Mouse (Mus musculus) cerebellum, adult 18-20 months (tissue): Measurements from ENCODE around the gene Tor3a.

Experiments
- DNase-seq, 2 experiments: peaks; one replicate each; pipeline ENCODE4 v3.0.0; 2021

The Tor3a gene

DNA sequence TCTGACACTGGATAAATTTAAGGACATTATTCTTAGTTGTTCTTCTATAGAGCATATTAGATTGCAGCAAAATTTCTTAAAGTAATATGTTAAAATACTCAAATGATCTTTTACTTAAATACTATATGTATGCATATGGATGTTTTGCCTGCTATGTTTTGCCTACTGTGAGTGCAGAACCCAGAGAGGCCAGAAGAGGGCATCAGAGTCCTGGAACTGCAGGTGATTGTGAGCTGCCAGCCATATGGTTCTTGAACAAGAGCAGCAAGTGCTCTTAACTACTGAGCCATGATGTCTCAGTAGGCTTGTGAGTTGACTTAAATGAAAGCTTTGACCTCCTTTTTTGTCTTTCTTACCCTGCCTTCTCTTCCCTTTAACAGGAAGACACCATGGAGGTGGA is 43.2 kb downstream of the Tor3a start:
- DNase-seq = no peak

DNA sequence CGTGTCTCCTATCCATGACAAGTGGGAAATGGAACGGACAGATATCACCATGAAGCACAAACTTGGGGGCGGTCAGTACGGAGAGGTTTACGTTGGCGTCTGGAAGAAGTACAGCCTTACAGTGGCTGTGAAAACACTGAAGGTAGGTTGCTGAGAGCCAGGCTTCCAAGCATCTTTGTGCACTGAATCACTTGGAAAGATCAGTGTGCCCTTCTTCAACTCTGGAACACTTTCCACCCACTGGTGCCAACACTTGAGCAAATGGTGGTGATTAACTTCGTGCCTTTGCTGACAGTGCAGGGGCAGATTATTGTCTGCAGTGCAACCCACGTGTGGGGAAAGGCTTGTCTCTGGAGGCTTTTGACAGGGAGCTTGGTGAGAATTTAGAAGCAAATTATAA is 44.2 kb downstream of the Tor3a start:
- no peak for DNase-seq

DNA sequence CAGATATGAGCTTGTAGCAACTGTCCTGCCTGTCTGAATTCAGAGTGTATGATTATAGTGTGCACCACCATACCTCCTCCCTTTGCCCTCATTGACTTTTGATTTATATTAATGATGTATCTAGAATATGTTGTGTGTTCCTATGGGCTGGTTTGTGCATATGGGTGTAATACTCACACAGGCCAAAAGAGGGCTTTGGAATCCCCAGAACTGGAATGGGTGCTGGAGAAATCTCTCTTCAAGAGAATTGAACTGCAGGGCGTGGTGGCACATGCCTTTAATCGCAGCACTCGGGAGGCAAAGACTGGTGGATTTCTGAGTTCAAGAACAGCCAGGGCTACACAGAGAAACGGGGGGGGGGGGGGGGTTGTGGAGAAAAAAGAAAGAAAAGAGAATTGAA is 47.4 kb downstream of the Tor3a start:
- DNase-seq = no peak

DNA sequence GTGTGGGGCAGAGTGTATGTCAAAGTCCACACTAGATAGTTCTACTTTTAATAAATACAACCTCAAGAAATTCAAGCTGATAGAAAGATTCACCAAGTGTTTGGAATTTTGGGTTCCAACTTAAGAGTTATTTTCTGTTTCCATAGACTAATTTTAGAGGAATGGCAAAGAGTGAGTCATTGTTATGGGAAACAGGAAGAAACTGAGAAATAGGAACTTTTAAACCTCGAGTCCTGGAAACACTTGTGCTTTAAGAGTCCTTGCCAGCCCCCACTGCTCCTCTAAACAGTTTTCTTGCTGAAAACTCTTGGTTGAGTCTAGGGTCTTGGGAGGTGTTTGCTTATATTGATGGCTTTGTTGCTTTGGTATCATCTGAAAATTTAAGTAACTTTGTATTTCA is 49.9 kb downstream of the Tor3a start:
- DNase-seq = no peak

DNA sequence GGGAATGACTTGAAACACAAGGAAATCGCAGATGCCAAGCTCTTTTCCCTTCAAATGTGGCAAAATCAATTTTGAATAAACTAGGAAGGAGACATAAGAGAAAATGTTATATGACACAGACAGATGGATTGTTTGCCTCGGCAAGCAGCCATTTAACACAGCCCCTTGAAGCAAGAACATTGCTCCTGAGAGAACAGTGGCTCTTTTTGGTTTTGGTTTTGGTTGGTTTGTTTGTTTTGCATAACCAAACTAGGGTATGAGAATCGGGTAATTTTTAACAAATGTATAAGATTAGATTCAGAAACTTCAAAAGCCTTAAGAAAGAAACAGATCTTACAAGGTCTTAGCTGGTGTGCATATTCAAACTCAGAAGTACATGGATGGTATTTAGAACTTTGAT is 53.2 kb downstream of the Tor3a start:
- DNase-seq = no peak

DNA sequence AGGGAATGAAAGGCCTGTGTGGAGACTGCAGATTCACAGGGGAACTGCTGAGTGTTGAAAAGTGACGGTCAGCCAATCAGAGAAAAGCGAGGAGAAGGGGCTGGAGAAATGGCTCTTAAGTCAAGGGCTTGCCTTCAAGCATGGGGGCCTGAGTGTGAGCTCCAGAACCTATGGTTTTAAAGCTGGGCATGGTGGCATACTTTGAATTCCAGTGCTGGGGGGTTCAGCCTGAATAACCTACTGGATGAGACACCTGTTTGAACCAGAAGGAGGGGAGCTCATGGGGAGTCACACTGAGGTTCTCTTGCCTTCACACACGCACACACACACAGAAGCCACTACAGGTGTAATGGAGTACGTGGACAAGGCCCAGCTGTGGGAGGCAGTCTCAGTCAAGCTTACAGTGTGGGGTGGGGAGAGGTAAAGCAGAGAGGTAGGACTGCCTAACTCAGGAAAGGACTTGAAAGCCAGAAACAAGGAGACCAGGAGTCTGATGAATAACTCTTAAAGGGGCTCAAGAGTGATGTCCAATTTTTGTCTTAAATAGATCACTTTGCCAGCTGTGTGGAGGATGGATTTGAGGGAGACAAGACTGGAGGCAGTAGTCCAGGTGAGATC is 53.8 kb downstream of the Tor3a start:
- no peak for DNase-seq

DNA sequence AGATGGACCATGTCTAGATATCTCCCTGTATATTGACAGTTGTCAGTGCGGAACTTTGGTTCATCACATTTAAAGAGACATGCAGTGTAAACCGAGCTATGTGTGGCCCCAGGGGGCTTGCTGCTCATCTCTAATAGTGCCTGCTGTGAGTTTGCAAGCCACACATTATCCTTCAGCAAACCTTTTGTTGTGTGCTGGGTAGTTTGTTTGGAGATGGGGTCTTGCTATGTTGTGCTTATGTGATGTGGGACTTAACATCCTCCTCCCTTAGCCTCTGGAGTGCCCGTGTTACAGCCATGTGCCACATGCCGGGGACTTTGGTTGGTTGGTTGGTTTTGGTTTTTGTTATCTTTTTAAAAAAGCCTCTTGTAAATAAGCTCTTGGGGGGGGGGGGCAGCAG is 56.3 kb downstream of the Tor3a start:
- DNase-seq = no peak

DNA sequence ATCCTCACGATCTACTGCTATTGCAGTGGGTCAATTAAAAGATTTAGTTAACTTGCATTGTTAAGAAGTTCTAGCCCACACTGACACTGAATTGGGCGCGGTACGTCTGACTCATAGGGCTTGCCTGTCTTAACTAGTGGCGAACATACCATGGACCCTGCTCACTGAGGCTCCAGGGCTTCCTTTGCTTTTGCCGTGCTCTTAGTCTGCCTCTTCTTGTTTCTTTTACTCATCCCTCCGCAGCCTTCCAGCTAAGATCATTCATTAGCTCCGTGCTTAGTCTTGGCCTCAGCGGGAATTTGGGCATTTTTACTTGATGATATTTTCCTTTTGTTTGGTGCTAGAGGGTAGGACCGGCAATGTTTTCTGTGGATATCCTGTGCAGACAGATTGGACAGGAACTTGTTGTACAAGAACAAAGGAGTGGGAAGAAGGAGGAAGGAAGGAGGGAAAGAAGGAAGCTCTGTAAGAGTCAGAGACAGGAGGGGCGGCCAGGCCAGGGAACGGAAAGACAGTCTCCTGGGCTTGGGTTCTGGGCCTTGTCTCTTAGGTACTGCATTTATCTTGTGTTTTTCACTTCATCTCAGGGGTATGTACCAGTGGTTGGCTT is 57.1 kb downstream of the Tor3a start:
- no peak for DNase-seq

DNA sequence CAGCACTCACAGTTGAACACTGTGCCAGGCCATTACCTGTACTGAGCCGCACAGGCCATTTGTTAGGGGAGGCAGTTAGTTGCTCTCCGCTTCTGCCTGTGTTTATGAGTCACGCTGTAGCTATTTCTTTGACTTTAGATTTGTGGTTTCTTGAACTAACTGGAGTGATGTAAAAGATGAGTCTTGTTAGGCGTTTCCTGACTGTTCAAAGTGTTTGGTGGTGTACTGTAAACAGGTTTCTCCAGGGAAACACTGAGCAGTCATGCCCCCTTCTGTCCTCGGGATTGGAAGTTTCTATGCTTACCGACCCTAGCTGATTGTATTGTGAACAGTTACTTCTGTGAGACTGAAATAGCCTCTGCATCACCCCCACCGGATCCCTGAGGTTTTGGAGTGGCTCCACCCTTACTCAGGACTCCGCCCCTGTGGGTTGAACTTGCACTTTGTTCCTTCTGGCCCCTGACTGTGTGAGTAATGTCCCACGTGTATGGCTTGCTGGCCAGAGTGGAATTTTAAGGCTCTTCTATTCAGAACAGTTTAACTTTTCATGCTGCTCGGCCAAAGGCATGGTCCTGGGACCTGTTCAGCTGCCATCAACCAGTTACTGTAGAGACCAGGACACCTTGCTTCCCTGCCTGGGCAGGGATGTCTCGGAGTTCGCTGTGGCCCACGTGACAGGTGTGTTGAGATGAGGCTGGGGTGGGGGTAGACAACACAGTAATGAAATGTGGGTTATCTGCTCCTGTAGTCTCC is 58.6 kb downstream of the Tor3a start:
- DNase-seq = peak in 1 of 2 experiments; percentile 21

DNA sequence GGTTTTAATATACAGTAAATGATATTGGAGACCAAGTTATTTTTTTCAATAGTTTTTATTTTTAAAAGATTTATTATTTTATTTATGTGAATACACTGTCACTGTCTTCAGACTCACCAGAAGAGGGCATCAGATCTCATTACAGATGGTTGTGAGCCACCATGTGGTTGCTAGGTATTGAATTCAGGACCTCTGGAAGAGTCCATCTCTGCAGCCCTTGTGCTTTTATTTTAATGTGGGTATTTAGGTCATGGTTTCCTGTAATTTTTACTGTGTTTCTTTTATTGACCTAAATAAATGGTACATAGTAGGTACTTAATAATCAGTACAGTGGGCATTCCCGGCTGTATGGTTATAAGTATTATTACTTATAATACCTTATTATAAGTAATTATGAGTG is 59.4 kb downstream of the Tor3a start:
- DNase-seq = no peak

DNA sequence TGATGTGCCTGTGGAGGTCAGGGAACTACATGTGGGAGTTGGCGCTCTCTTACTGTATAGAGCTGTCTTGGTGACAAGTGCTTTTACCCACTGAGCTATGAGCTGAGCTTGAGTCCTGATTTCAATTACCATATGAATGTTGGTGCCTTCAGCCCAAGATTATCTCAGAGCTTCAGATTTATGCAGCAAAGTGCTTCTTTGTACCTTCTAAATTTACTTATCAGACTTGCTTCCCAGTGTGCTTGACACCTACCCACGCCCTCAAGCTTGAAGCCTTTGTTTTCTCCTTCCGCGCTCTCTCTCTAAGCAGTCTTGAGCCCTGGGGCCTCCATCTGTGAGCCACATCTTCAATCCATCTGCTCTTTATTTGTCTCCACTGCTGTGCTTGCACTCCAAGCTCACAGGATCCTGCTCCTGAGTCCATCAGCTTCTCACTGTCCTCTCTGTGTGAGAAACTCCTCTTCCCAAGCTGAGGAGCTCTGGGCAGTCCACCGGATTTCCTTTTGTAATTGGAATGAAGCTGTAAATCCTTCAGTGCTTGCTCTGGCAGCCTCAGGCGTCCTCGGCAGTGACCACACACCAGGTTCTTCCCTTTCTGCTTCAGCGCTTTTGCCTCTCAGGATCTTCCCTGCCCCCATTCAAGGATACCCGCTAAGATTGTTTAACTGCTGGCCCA is 60.2 kb downstream of the Tor3a start:
- DNase-seq = peak; percentile 52 to 56

DNA sequence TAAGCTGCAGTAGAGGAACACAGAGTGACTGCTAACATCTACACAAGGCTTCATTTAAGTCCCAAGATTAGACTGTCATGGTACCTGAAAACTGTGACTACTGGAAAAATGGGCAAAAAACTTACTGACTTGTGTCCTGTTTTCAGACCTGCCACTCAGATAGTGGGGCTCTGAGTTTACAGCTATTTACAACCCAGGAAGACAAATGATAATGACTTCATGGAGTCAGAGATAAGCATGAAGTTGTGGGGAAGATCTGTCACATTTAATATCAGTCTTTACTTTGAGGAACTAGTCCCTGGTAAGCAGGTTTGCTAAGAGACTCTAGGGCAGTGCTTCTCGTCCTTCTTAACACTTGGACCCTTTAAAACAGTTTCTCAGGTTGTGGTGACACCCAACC is 63.9 kb downstream of the Tor3a start:
- DNase-seq = no peak

DNA sequence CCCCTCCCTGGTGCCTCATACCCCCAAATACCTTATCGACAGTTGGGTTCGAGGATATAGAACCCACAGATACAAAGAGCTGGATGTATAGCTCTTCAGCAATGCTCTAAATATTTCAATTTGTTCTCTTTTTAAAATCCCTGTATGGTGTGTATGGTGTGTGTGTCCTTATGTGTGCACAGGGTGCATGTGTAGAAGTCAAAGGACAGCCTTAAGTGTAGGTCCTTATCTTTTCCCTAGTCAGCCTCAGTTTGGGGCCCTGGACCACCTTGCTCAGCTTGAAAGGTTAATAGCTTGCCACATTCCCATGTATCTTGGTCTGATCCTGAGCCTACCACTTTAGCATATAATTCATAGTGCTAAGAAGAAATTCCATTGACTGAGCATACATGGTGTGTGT is 65.7 kb downstream of the Tor3a start:
- no peak for DNase-seq

DNA sequence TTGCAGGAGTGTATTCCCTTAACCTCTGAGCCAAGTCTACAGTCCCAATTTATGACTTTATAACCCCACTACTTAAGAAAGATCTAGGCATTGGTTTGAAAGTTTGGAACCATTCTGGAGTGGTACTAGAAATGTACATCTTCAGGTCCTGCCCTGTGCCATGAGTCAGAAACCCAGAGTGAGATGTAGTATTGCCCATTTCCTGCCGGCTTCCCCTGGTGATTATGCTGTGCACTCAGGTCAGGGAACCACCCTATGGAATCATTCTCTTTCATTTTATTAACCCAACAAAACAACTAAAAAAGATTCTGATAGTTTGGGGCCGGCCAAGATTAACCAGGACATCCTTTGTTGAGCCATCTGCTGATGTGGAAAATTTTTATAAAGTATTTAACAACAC is 68.2 kb downstream of the Tor3a start:
- DNase-seq = no peak

DNA sequence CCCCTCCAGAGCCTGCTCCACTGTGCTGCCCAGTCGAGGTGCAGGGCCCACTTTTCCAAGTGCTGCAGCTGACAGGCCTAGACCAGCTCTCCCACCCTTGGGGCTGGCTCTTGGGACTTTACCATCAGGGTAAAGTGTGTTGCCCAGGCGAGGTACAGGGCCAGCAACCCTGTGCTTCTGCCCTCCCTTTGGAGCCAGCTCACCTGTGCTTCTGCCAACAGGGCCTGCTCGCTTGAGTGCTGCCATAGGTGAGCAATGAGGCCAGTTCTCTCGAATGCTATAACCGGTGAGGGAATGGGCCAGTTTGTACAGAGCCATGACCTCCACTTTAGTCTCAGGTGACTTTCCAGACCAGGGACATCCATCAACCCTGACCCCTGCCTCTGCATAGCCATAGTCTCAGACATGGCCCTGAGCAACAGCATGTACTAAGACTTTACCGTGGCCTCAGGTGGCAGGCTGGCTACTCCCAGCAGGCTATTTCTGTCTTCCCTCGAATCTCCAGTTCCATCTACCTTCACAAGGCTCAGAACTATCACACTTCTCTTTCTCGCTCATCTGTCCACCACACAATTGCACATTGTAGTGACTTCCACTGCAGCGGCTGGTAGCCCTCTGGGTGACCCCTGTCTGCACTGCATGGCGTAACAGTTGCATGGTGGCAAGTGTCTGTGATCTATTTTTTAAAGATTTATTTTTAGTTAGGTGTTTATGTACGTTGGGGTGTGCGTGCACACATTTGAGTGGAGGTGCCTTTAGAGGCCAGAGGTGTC is 68.9 kb downstream of the Tor3a start:
- DNase-seq = peak; percentile 46 to 56
